Mouse (Mus musculus): ENCODE measurements at regions not wholly inside any gene's neighbourhood (a gene's known extent, or its start where the extent isn't known, plus 50 kb on each side); places are given as distances from the start of the nearest gene placed in this dataset.
"Not testable (repeated sequence)": the region's sequence is repeated elsewhere in the genome, so short reads cannot be mapped to it uniquely, and the experiment has no call there.

GRCm38 (mm10) chr10:46071810-46072549, 494.4 kb downstream of the Hace1 start:
- in situ Hi-C loops (cut with MboI; ENCODE audit: low sequenced_read_pairs) = no loop called here

- in situ Hi-C loops (cut with MboI; ENCODE audit: low sequenced_read_pairs) = no loop called here
These were observed 495.2 kb downstream of the Hace1 start for GRCm38 (mm10) chr10:46072550-46073470.

- in situ Hi-C loops (cut with MboI; ENCODE audit: low sequenced_read_pairs) = no loop called here
These were observed 510.1 kb downstream of the Hace1 start for GRCm38 (mm10) chr10:46087766-46088165.

GRCm38 (mm10) chr10:46100837-46101236, 523.2 kb downstream of the Hace1 start:
- in situ Hi-C loops (cut with MboI; ENCODE audit: low sequenced_read_pairs) = no loop called here

- in situ Hi-C loops (cut with MboI; ENCODE audit: low sequenced_read_pairs) = no loop called here
These were observed 531.2 kb downstream of the Hace1 start for GRCm38 (mm10) chr10:46108810-46109209.

- in situ Hi-C loops (cut with MboI; ENCODE audit: low sequenced_read_pairs) = no loop called here
These were observed 537.1 kb downstream of the Hace1 start for GRCm38 (mm10) chr10:46114631-46115130.

- in situ Hi-C loops (cut with MboI; ENCODE audit: low sequenced_read_pairs) = not testable (repeated sequence)
These were observed 544.8 kb downstream of the Hace1 start for GRCm38 (mm10) chr10:46122409-46122808.

GRCm38 (mm10) chr10:46123795-46124194, 546.2 kb downstream of the Hace1 start:
- in situ Hi-C loops (cut with MboI; ENCODE audit: low sequenced_read_pairs) = no loop called here

- in situ Hi-C loops (cut with MboI; ENCODE audit: low sequenced_read_pairs) = no loop called here
These were observed 557.6 kb downstream of the Hace1 start for GRCm38 (mm10) chr10:46135120-46135748.

GRCm38 (mm10) chr10:46174035-46174434, 596.4 kb downstream of the Hace1 start:
- in situ Hi-C loops (cut with MboI; ENCODE audit: low sequenced_read_pairs) = no loop called here

- in situ Hi-C loops (cut with MboI; ENCODE audit: low sequenced_read_pairs) = no loop called here
These were observed 608.3 kb downstream of the Hace1 start for GRCm38 (mm10) chr10:46185763-46186458.

GRCm38 (mm10) chr10:46194143-46194542, 616.5 kb downstream of the Hace1 start:
- in situ Hi-C loops (cut with MboI; ENCODE audit: low sequenced_read_pairs) = no loop called here

- in situ Hi-C loops (cut with MboI; ENCODE audit: low sequenced_read_pairs) = no loop called here
These were observed 649.3 kb downstream of the Hace1 start for GRCm38 (mm10) chr10:46226837-46227402.

GRCm38 (mm10) chr10:46229608-46230007, 652.0 kb downstream of the Hace1 start:
- in situ Hi-C loops (cut with MboI; ENCODE audit: low sequenced_read_pairs) = no loop called here

GRCm38 (mm10) chr10:46235581-46235980, 658.0 kb downstream of the Hace1 start:
- in situ Hi-C loops (cut with MboI; ENCODE audit: low sequenced_read_pairs) = no loop called here

GRCm38 (mm10) chr10:46255575-46255974, 677.9 kb downstream of the Hace1 start:
- in situ Hi-C loops (cut with MboI; ENCODE audit: low sequenced_read_pairs) = no loop called here

- in situ Hi-C loops (cut with MboI; ENCODE audit: low sequenced_read_pairs) = no loop called here
These were observed 692.1 kb downstream of the Hace1 start for GRCm38 (mm10) chr10:46269710-46270109.

- in situ Hi-C loops (cut with MboI; ENCODE audit: low sequenced_read_pairs) = no loop called here
These were observed 696.2 kb downstream of the Hace1 start for GRCm38 (mm10) chr10:46273846-46274245.

- in situ Hi-C loops (cut with MboI; ENCODE audit: low sequenced_read_pairs) = no loop called here
These were observed 716.7 kb downstream of the Hace1 start for GRCm38 (mm10) chr10:46294290-46294689.

- in situ Hi-C loops (cut with MboI; ENCODE audit: low sequenced_read_pairs) = no loop called here
These were observed 720.7 kb downstream of the Hace1 start for GRCm38 (mm10) chr10:46298352-46298751.
